Mouse (Mus musculus) embryonic facial prominence, embryonic 15.5 days (tissue): ENCODE measurements around the gene Slfn5. TPM values are rescaled to one million over a fixed set of nuclear protein-coding genes. Genes with fewer than 3 reads are reported as not detected.
"Not testable (repeated sequence)": the region's sequence is repeated elsewhere in the genome, so short reads cannot be mapped to it uniquely, and the experiment has no call there.

Source experiments
- ATAC-seq: fragments of 200-750 bp; cut with Nextera tagmentation; 2 replicates; pipeline ENCODE4 v1.8.0; 2017; ENCODE audit warnings: low read depth, moderate TSS enrichment; ENCODE audit not compliant: insufficient number of reproducible peaks, low FRiP score, low TSS enrichment
- H3K27ac ChIP-seq: fragments of 300-500 bp; sonication (generic); replicated peaks from 2 replicates; pipeline ENCODE4 v1.5.1; 2015; ENCODE audit warnings: mild to moderate bottlenecking, inconsistent platforms
- H3K27me3 ChIP-seq: fragments of 300-500 bp; sonication (generic); 2 replicates; pipeline ENCODE4 v1.6.1; 2015; ENCODE audit warnings: inconsistent platforms
- H3K36me3 ChIP-seq: fragments of 300-500 bp; sonication (generic); 2 replicates; pipeline ENCODE4 v1.6.1; 2015; ENCODE audit warnings: mild to moderate bottlenecking, inconsistent platforms
- H3K4me1 ChIP-seq: fragments of 300-500 bp; sonication (generic); 2 replicates; pipeline ENCODE4 v1.6.1; 2015; ENCODE audit warnings: inconsistent platforms
- H3K4me2 ChIP-seq: fragments of 300-500 bp; sonication (generic); replicated peaks from 2 replicates; pipeline ENCODE4 v1.6.1; 2015; ENCODE audit warnings: mild to moderate bottlenecking, inconsistent platforms
- H3K4me3 ChIP-seq: fragments of 300-500 bp; sonication (generic); replicated peaks from 2 replicates; pipeline ENCODE4 v1.5.1; 2015; ENCODE audit warnings: mild to moderate bottlenecking, inconsistent platforms
- H3K9ac ChIP-seq: fragments of 300-500 bp; sonication (generic); 2 replicates; pipeline ENCODE4 v1.6.1; 2015; ENCODE audit warnings: inconsistent platforms
- H3K9me3 ChIP-seq: fragments of 300-500 bp; sonication (generic); replicated peaks from 2 replicates; pipeline ENCODE4 v1.6.1; 2016; ENCODE audit warnings: inconsistent platforms
- WGBS: fragments of 180-500 bp; shearing (Covaris S2); methylation state at CpG from one replicate; pipeline ENCODE4 v1.1.7; 2015; 5-methylcytosine and 5-hydroxymethylcytosine counted together
- polyA plus RNA-seq: library from polyadenylated mRNA; unstranded; fragments of >200 nt; fragmentation: Nextera tagmentation; extraction: Ambion mirVana; gene quantifications from 2 replicates; pipeline ENCODE4 v1.2.1, GENCODE M21; 2015

Gene Slfn5
- polyA plus RNA-seq, 1 experiment from 2014 or later = 2.7 TPM

DNA sequence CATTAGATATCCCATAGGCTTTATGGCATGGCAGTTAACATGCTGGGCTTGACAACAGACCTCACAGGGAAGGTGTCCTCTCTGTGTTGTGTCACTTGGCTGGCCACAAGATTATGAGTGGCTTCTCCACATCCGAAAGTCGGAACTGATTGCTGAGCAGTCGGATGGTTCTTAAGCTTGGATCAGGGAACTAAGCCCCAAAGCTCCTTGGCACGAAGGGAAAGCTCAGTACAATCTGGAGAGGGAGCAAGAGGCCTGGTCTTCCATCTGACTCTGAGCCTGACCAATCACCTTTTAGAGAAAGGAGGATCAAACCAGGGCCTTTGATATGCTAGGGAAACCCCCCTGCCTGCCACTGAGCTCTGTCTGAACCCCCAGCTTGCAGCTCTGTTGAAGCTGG lies 29.5 kb upstream of the Slfn5 start:
- peaks cover 40% of the 10 kb centered on the region for H3K27me3 ChIP-seq
- ATAC-seq = no peak
- 69% methylated on average over 4 of the region's 4 CpGs for WGBS
- H3K36me3 ChIP-seq = no peaks in the 10 kb centered on the region
- H3K9ac ChIP-seq = no peak overlapping the region
- no peak overlapping the region for H3K4me2 ChIP-seq
- no peak overlapping the region for H3K4me3 ChIP-seq
- H3K27ac ChIP-seq = no peak overlapping the region
- no peaks in the 10 kb centered on the region for H3K9me3 ChIP-seq
- H3K4me1 ChIP-seq = no peaks in the 10 kb centered on the region

GRCm38 (mm10) chr11:82923910-82924309 lies 27.2 kb upstream of the Slfn5 start:
- not testable (repeated sequence) for H3K4me2 ChIP-seq, H3K9ac ChIP-seq, H3K36me3 ChIP-seq, H3K27ac ChIP-seq, H3K4me3 ChIP-seq, ATAC-seq, H3K4me1 ChIP-seq, H3K9me3 ChIP-seq
- H3K27me3 ChIP-seq = peaks cover 53% of the 10 kb centered on the region
- 83% methylated on average over 6 of the region's 6 CpGs for WGBS

GRCm38 (mm10) chr11:82928897-82929632 lies 22.1 kb upstream of the Slfn5 start:
- Histone ChIP-seq H3K4me2 (no peak overlapping the region), H3K9me3 (no peaks in the 10 kb centered on the region), H3K36me3 (no peaks in the 10 kb centered on the region), H3K4me1 (peaks cover 20% of the 10 kb centered on the region), H3K27me3 (peaks cover 62% of the 10 kb centered on the region), H3K9ac (no peak overlapping the region), H3K27ac (no peak overlapping the region), H3K4me3 (no peak overlapping the region)
- 0 out of 2 replicates have a peak, but pooled peaks have one; percentile 29 for ATAC-seq
- 30% methylated on average over 20 of the region's 20 CpGs for WGBS

- no peak for ATAC-seq
- no peak overlapping the region for H3K4me2 ChIP-seq
Observed at GRCm38 (mm10) chr11:82929633-82929950, 21.6 kb upstream of the Slfn5 start.

DNA sequence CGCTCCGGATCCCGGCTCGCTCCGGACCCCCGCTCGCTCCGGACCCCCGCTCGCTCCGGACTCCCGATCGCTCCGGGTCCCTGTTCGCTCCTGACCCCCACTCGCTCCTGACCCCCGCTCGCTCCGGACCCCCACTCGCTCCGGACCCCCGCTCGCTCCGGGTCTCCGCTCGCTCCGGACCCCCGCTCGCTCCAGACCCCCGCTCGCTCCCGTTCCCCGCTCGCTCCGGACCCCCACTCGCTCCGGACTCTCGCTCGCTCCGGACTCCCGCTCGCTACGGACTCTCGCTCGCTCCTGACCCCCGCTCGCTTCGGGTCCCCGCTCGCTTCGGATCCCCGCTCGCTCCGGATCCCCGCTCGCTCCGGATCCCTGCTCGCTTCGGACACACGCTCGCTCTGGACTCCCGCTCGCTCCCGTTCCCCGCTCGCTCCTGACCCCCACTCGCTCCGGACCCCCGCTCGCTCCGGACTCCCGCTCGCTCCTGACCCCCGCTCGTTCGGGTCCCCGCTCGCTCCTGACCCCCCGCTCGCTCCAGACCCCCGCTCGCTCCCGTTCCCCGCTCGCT lies 20.7 kb upstream of the Slfn5 start:
- H3K4me2 ChIP-seq = peak overlapping the region; percentile 91
- peaks cover 65% of the 10 kb centered on the region for H3K27me3 ChIP-seq
- H3K36me3 ChIP-seq, ATAC-seq, H3K9me3 ChIP-seq, H3K27ac ChIP-seq, H3K9ac ChIP-seq: not testable (repeated sequence)
- WGBS = under 1% methylated on average over 83 of the region's 85 CpGs
- peak overlapping the region; percentile 47 for H3K4me3 ChIP-seq
- H3K4me1 ChIP-seq = peaks cover 20% of the 10 kb centered on the region

More at GRCm38 (mm10) chr11:82929633-82929950, 21.6 kb upstream of the Slfn5 start:
- H3K27me3 ChIP-seq = peaks cover 67% of the 10 kb centered on the region
- no peak overlapping the region for H3K4me3 ChIP-seq
- H3K9me3 ChIP-seq = no peaks in the 10 kb centered on the region
- WGBS = 18% methylated on average over 3 of the region's 3 CpGs
- H3K36me3 ChIP-seq = no peaks in the 10 kb centered on the region
- no peak overlapping the region for H3K9ac ChIP-seq
- H3K27ac ChIP-seq = no peak overlapping the region
- H3K4me1 ChIP-seq = peaks cover 20% of the 10 kb centered on the region

GRCm38 (mm10) chr11:82931161-82931560 lies 20.0 kb upstream of the Slfn5 start:
- ATAC-seq, H3K9me3 ChIP-seq, H3K36me3 ChIP-seq, H3K27ac ChIP-seq: not testable (repeated sequence)
- 2% methylated on average over 60 of the region's 63 CpGs for WGBS
- 0 out of 2 replicates have a peak overlapping the region, but pooled peaks have one; percentile 9 for H3K9ac ChIP-seq
- H3K4me2 ChIP-seq = peak overlapping the region; percentile 91
- H3K4me1 ChIP-seq = peaks cover 20% of the 10 kb centered on the region
- H3K27me3 ChIP-seq = peaks cover 65% of the 10 kb centered on the region
- H3K4me3 ChIP-seq = peak overlapping the region; percentile 47

DNA sequence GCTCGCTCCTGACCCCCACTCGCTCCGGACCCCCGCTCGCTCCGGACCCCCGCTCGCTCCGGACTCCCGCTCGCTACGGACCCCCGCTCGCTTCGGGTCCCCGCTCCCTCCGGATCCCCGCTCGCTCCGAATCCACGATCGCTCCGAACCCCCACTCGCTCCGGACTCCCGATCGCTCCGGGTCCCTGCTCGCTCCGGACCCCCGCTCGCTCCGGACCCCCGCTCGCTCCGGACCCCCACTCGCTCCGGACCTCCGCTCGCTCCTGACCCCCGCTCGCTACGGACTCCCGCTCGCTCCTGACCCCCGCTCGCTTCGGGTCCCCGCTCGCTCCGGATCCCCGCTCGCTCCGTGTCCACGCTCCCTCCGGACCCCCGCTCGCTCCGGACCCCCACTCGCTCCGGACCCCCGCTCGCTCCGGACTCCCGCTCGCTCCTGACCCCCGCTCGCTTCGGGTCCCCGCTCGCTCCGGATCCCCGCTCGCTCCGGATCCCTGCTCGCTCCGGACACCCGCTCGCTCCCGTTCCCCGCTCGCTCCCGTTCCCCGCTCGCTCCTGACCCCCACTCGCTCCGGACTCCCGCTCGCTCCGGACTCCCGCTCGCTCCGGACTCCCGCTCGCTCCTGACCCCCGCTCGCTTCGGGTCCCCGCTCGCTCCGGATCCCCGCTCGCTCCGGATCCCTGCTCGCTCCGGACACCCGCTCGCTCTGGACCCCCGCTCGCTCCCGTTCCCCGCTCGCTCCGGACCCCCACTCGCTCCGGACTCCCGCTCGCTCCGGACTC lies 19.3 kb upstream of the Slfn5 start:
- not testable (repeated sequence) for H3K9me3 ChIP-seq, H3K36me3 ChIP-seq, H3K27ac ChIP-seq, ATAC-seq
- 1% methylated on average over 99 of the region's 119 CpGs for WGBS
- H3K27me3 ChIP-seq = peaks cover 66% of the 10 kb centered on the region
- H3K4me1 ChIP-seq = peaks cover 20% of the 10 kb centered on the region
- peak overlapping the region; percentile 91 for H3K4me2 ChIP-seq
- H3K4me3 ChIP-seq = peak overlapping the region; percentile 47
- H3K9ac ChIP-seq = 0 out of 2 replicates have a peak overlapping the region, but pooled peaks have one; percentile 9

GRCm38 (mm10) chr11:82933186-82933585 lies 18.0 kb upstream of the Slfn5 start:
- Histone ChIP-seq H3K27ac (no peak overlapping the region), H3K36me3 (no peaks in the 10 kb centered on the region), H3K9ac (no peak overlapping the region), H3K4me3 (peak overlapping the region; percentile 47), H3K4me2 (peak overlapping the region; percentile 91), H3K9me3 (no peaks in the 10 kb centered on the region), H3K4me1 (peaks cover 20% of the 10 kb centered on the region), H3K27me3 (peaks cover 70% of the 10 kb centered on the region)
- 2% methylated on average over 29 of the region's 29 CpGs for WGBS
- no peak for ATAC-seq

GRCm38 (mm10) chr11:82943336-82943735 lies 7.8 kb upstream of the Slfn5 start:
- Histone ChIP-seq H3K4me2 (no peak overlapping the region), H3K9me3 (no peaks in the 10 kb centered on the region), H3K9ac (no peak overlapping the region), H3K36me3 (no peaks in the 10 kb centered on the region), H3K4me1 (no peaks in the 10 kb centered on the region), H3K27me3 (peaks cover 22% of the 10 kb centered on the region), H3K27ac (no peak overlapping the region), H3K4me3 (no peak overlapping the region)
- 27% methylated on average over 6 of the region's 6 CpGs for WGBS
- no peak for ATAC-seq

DNA sequence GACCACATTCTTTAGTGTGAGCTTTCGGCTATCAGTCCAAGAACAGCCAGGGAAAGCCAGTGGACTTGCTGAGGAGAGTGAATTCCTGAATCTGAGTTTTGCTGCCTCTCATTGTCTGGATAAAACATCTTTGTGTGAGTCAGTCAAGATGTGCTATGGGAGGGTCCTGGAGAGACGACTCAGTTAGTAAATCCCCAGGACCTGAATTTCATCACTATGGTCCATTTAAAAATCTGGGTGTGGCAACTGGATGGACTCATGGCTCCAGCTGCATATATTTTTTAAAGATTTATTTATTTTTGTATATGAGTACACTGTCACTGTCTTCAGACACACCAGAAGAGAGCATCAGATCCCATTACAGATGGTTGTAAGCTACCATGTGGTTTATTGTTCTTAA lies 5.5 kb upstream of the Slfn5 start:
- H3K27me3 ChIP-seq = peaks cover 16% of the 10 kb centered on the region
- no peaks in the 10 kb centered on the region for H3K9me3 ChIP-seq
- H3K4me1 ChIP-seq = no peaks in the 10 kb centered on the region
- H3K36me3 ChIP-seq = no peaks in the 10 kb centered on the region
- ATAC-seq = no peak
- no peak overlapping the region for H3K4me3 ChIP-seq
- H3K9ac ChIP-seq = no peak overlapping the region
- no peak overlapping the region for H3K4me2 ChIP-seq
- 57% methylated on average over 2 of the region's 2 CpGs for WGBS
- no peak overlapping the region for H3K27ac ChIP-seq

DNA sequence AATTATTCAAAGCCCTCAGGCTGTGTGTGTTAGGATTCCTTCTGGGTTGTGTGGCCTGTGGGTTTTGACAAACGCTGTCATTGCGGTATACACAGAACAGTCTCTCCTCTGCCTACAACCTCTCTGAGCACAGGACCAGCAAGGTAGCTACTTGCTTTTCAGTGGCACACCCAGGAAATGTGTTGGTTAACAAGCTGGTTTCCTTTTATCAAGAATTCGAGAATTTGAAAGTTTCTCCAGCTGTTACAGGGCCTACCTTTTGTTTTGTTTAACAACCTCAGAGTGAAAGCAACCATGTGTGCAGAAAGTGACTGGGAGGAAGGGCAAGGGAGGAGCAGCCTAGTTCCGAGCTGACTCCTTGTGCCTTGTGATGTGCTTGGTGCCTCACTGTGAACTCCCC lies 3.7 kb upstream of the Slfn5 start:
- ATAC-seq = no peak
- no peaks in the 10 kb centered on the region for H3K9me3 ChIP-seq
- WGBS = 37% methylated on average over 4 of the region's 4 CpGs

More for the DNA sequence above, 3.7 kb upstream of the Slfn5 start:
- Histone ChIP-seq H3K4me3 (no peak overlapping the region), H3K27me3 (peaks cover 32% of the 10 kb centered on the region), H3K4me1 (0 out of 2 replicates have a peak, but pooled peaks cover 5% of the 10 kb centered on the region), H3K27ac (no peak overlapping the region), H3K4me2 (no peak overlapping the region), H3K36me3 (no peaks in the 10 kb centered on the region), H3K9ac (no peak overlapping the region)
